Mouse (Mus musculus) liver, embryonic 15.5 days (tissue): ENCODE results near the gene Eno1. TPM values are rescaled to one million over a fixed set of nuclear protein-coding genes. Genes with fewer than 3 reads are reported as not detected.
"Not testable (repeated sequence)": the region's sequence is repeated elsewhere in the genome, so short reads cannot be mapped to it uniquely, and the experiment has no call there.

Experiments used
- ATAC-seq: fragments of 200-750 bp; cut with Nextera tagmentation; 2 replicates; pipeline ENCODE4 v1.8.0; 2017; ENCODE audit warnings: moderate number of reproducible peaks, mild to moderate bottlenecking, moderate library complexity; ENCODE audit not compliant: insufficient read depth
- H3K27ac ChIP-seq: fragments of 300-500 bp; sonication (generic); replicated peaks from 2 replicates; pipeline ENCODE4 v1.5.1; 2015; ENCODE audit warnings: mild to moderate bottlenecking, inconsistent platforms
- H3K27me3 ChIP-seq: fragments of 300-500 bp; sonication (generic); 2 replicates; pipeline ENCODE4 v1.6.1; 2015; ENCODE audit warnings: mild to moderate bottlenecking, inconsistent platforms
- H3K36me3 ChIP-seq: fragments of 300-500 bp; sonication (generic); replicated peaks from 2 replicates; pipeline ENCODE4 v1.6.1; 2015; ENCODE audit warnings: moderate library complexity, mild to moderate bottlenecking, inconsistent platforms
- H3K4me1 ChIP-seq: fragments of 300-500 bp; sonication (generic); replicated peaks from 2 replicates; pipeline ENCODE4 v1.6.1; 2015; ENCODE audit warnings: inconsistent platforms
- H3K4me2 ChIP-seq: fragments of 300-500 bp; sonication (generic); 2 replicates; pipeline ENCODE4 v1.6.1; 2015; ENCODE audit warnings: moderate library complexity, mild to moderate bottlenecking, inconsistent platforms
- H3K4me3 ChIP-seq: fragments of 300-500 bp; sonication (generic); replicated peaks from 2 replicates; pipeline ENCODE4 v1.5.1; 2015; ENCODE audit warnings: mild to moderate bottlenecking, inconsistent platforms
- H3K9ac ChIP-seq: fragments of 300-500 bp; sonication (generic); 2 replicates; pipeline ENCODE4 v1.6.1; 2015; ENCODE audit warnings: moderate library complexity, mild to moderate bottlenecking, inconsistent platforms
- H3K9me3 ChIP-seq: fragments of 300-500 bp; sonication (generic); replicated peaks from 2 replicates; pipeline ENCODE4 v1.6.1; 2016; ENCODE audit warnings: inconsistent platforms
- WGBS: fragments of 180-500 bp; shearing (Covaris S2); methylation state at CpG from one replicate; pipeline ENCODE4 v1.1.7; 2015; ENCODE audit warnings: mixed read lengths; ENCODE audit not compliant: insufficient replicate concordance; 5-methylcytosine and 5-hydroxymethylcytosine counted together
- polyA plus RNA-seq: library from polyadenylated mRNA; unstranded; fragments of >200 nt; fragmentation: Nextera tagmentation; extraction: Ambion mirVana; gene quantifications from 2 replicates; pipeline ENCODE4 v1.2.1, GENCODE M21; 2015

Eno1 gene
- polyA plus RNA-seq, 1 experiment from 2014 or later: 557 TPM

DNA sequence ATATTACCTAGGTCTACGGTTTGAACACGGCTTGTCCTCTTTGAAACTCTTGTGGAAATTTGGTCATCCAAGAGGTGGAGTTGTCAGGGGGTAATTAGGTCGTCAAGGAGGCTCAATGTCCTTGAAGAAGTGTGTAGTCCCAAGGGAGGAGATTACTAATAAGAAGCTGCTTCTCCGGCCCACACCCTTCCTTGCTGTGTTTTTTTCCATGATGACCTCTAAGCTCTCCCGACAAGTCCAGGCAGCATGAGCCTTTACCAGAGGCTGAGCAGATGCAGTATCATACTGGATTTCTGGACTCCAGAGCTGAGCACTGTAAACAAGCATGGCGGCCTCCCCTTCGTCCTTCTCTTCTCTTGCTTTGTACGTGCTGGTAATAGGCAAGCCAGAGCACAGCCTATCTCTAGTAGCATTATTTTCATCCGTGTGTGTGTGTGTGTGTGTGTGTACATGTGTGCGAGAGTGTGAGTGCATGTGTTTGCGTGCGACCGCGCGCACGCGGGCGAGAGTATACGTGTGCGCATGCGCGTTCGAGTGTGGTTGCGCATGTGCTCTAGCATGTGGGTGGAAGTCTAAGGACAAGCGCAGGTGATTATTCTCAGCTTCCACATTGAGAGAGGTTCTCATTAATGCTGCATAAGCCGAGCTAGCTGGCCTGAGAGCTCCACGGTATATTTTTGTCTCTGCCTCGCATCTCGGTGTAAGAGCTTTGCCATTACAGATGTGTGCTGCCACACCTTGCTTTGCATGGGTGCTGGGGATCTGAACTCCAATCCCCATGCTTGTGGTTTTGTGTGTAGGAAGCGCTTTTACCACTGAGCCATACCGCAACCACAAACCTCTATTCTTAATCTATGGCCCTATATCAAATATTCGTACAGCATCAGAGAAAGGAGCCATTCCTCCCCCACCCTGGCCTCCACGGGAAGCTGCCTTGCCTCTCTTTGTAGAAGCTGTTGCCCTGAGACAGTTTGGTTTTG is 32.4 kb downstream of the Eno1 start:
- Histone ChIP-seq H3K36me3 (no peaks in the 10 kb centered on the region), H3K4me3 (no peak overlapping the region), H3K27me3 (peaks cover 7% of the 10 kb centered on the region; the same call in 1 of the 2 replicates), H3K4me1 (peaks cover 32% of the 10 kb centered on the region), H3K9ac (no peak overlapping the region), H3K4me2 (no peak overlapping the region), H3K9me3 (no peaks in the 10 kb centered on the region), H3K27ac (no peak overlapping the region)
- ATAC-seq: no peak
- WGBS: 61% methylated on average over 33 of the region's 33 CpGs

DNA sequence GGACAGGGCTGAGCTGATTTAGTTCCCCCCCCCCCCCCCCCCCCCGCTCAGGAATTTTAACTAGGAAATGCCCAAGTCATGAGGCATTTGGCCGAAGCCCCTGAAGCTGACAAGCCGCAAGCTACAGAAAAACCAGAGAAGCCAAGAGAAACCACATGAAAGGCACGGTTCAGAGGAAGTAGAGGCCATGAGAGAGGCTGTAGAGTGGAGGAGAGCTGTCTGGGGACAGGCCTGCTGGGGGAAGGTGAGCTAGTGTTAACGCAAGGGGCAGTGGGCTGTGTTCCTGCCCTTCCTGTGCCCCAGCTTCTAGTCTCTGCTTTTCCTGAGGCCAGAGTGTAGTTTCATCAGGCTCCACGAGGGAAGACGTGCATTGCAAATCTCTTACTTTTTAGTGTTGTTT is 33.2 kb downstream of the Eno1 start:
- H3K9me3 ChIP-seq: no peaks in the 10 kb centered on the region
- H3K27ac ChIP-seq: no peak overlapping the region
- 9% methylated on average over 7 of the region's 7 CpGs for WGBS
- peaks cover 32% of the 10 kb centered on the region for H3K4me1 ChIP-seq
- no peak overlapping the region for H3K4me2 ChIP-seq
- H3K9ac ChIP-seq: no peak overlapping the region
- H3K27me3 ChIP-seq: peaks cover 7% of the 10 kb centered on the region; the same call in 1 of the 2 replicates
- H3K36me3 ChIP-seq: no peaks in the 10 kb centered on the region
- no peak overlapping the region for H3K4me3 ChIP-seq
- no peak for ATAC-seq

DNA sequence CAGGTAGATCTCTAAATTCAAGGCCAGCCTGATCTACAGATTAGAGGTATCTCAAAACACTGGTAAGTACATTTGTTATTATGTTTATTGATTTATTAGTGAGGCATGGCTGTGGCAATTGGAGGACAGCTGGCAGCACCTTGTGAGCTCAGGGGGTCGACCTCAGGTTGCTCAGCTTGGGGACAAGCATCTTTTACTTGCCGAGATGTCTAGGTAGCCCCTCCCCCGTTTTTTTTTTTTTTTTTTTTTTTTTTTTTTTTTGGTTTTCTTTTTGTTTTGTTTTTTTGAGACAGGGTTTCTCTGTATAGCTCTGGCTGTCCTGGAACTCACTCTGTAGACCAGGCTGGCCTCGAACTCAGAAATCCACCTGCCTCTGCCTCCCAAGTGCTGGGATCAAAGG is 34.2 kb downstream of the Eno1 start:
- H3K9ac ChIP-seq, H3K36me3 ChIP-seq, H3K27ac ChIP-seq, H3K4me3 ChIP-seq, H3K27me3 ChIP-seq, H3K4me2 ChIP-seq, H3K9me3 ChIP-seq, ATAC-seq: not testable (repeated sequence)
- peaks cover 23% of the 10 kb centered on the region for H3K4me1 ChIP-seq
- 40% methylated on average over 4 of the region's 4 CpGs for WGBS

DNA sequence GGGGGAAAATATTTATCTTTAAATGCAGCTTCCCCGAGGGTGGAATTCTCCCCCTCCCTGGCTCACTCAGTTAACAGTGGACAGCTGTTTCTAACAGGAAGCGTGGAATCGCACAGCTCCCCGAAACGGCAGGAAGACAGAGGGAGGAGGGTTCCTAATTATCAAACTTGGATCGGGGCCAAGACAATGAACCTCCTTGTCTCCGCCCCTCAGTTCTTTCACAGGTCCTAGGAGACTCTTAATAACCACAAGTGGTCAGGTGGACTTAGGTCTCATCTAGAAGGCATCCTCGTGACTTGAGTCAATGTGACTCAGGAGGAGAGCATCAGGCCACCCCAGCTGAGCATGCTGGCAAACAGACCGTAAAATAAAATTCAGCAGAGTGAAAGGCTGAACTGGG is 36.2 kb downstream of the Eno1 start:
- Histone ChIP-seq H3K4me2 (peak overlapping the region; percentile 21; the same call in 1 of the 2 replicates), H3K27me3 (peaks cover 3% of the 10 kb centered on the region; the same call in 1 of the 2 replicates), H3K36me3 (no peaks in the 10 kb centered on the region), H3K9me3 (no peaks in the 10 kb centered on the region), H3K27ac (no peak overlapping the region), H3K4me3 (no peak overlapping the region), H3K4me1 (peaks cover 23% of the 10 kb centered on the region), H3K9ac (no peak overlapping the region)
- peak; percentile 35; the same call in 1 of the 2 replicates for ATAC-seq
- WGBS: 16% methylated on average over 9 of the region's 9 CpGs

DNA sequence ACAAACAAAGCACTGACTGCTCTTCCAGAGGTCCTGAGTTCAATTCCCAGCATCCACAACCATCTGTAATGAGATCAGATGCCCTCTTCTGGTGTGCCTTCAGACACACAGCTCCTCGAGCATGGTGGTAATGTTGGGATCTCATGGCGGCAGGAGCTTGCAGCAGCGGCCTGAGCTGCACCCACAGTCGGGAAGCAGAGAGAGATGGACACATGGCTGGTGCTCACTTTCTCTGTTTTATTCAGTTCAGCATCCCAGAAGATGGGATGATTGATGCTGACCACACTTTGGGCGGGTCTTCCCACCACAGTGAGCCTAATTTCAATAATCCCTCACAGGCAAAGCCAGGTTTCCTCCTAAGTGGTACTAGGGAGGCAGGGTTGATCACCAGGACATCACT is 39.0 kb downstream of the Eno1 start:
- no peak overlapping the region for H3K4me3 ChIP-seq
- no peak overlapping the region for H3K9ac ChIP-seq
- ATAC-seq: no peak
- H3K4me1 ChIP-seq: peaks cover 15% of the 10 kb centered on the region
- H3K36me3 ChIP-seq: no peaks in the 10 kb centered on the region
- H3K9me3 ChIP-seq: no peaks in the 10 kb centered on the region
- 71% methylated on average over 5 of the region's 5 CpGs for WGBS
- no peak overlapping the region for H3K27ac ChIP-seq
- no peak overlapping the region for H3K4me2 ChIP-seq
- H3K27me3 ChIP-seq: no peaks in the 10 kb centered on the region

DNA sequence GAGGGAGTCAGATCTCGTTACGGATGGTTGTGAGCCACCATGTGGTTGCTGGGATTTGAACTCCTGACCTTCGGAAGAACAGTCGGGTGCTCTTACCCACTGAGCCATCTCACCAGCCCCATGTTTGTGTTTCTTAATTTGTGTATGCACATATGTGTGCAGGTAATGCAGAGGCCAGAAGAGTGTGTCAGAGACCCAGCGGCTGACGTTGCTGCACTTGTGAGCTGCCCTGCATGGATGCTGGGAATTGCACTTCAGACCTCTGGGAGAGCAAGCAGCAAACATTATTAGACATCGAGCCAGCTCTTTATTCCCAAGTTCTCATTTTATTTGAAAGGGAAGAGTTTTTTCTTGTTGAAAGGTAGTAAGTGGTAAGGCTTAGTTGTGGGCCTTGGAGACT is 42.8 kb downstream of the Eno1 start:
- not testable (repeated sequence) for H3K27me3 ChIP-seq, H3K4me3 ChIP-seq, H3K4me2 ChIP-seq, H3K36me3 ChIP-seq, H3K9me3 ChIP-seq, H3K27ac ChIP-seq, ATAC-seq, H3K9ac ChIP-seq
- 79% methylated on average over 7 of the region's 7 CpGs for whole genome bisulfite sequencing
- H3K4me1 ChIP-seq: peaks cover 32% of the 10 kb centered on the region

DNA sequence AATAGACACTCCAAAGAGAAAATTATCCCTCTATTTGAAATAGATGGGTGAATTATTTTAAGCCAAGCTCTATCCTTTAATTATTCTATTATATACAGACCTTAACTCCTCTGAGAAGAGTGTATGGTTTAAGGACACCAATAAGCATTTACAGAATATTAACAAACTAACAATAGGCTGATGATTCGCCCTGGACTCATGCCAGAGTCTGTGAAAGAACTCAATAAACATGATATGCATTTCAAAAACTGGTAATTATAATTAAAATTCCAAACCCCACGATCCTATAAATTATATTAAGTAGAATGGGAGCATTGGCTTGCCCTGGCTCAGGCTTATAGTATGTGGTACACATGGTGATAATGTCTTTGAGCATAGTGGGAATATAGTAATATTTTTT is 43.5 kb downstream of the Eno1 start:
- Histone ChIP-seq H3K4me1 (peaks cover 32% of the 10 kb centered on the region), H3K4me3 (no peak overlapping the region), H3K27ac (no peak overlapping the region; the same call in 1 of the 2 replicates), H3K9me3 (no peaks in the 10 kb centered on the region), H3K36me3 (no peaks in the 10 kb centered on the region), H3K9ac (no peak overlapping the region), H3K27me3 (no peaks in the 10 kb centered on the region), H3K4me2 (no peak overlapping the region)
- 71% methylated on average over 2 of the region's 2 CpGs for WGBS
- ATAC-seq: no peak

DNA sequence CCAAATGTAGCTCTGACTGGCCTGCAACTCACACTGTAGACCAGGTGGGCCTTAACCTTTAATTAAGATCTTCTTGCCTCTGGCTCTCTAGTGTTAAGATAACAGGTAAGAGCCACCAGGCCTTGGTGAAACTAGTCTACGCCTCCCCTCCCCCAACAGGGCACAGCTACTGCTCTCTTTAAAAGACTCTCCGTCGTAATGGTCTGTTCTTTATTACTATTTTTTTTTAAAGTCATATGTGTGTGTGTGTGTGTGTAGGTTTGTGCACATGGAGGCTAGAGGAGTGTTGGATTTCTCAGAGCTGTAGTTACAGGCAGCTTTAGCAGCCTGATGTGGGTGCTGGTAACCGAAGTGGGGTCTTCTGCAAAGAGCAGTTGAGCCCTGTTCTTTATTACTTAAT is 43.9 kb downstream of the Eno1 start:
- peak overlapping the region; percentile 68 for H3K9ac ChIP-seq

DNA sequence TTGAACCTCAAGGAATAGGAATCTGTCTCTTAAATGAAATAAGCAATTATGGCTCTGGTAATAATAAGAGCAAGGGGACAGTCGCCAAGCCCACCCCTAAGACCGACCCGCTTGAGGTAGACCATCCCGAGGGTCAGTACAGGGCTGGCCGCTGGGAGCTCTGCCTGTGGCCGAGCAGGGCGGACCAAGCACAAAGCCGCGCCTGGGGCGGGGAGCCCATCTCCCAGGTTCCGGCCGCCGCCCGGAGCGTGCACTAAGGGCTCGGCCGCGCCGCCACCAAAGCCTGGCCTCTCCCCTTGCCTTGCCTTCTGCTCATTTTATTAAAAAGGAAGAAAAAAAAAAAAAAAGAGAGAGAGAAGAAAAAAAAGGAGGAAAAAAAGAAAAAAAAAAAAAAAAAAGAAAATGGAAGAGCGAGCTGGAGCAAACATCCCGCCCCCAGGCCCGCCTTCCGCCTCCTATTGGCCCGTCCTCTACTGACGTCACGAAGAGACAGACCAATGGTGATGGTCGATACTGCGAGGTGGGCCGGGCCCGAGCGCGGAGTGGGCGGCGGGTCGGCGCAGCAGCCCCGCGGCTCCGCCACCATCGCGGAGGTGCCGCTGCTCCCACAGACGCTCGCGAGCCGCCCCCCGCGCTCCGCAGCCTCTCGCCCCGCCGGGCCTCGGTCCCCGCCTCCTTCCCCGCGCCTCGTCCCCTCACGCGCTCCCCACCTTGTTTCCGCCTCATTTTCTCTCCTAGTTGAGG is 44.7 kb downstream of the Eno1 start, which contains the start of gene Rere:
Gene Rere (plus strand): TSS at position 629 of the 744 bp plus-strand sequence.
- Histone ChIP-seq H3K27me3 (no peaks in the 10 kb centered on the region), H3K9ac (peak within 1 kb of the TSS; percentile 94), H3K27ac (peak within 1 kb of the TSS; percentile 95), H3K36me3 (no peaks in the 10 kb centered on the region), H3K4me1 (peaks cover 34% of the 10 kb centered on the region), H3K4me2 (peak within 1 kb of the TSS; percentile 99), H3K9me3 (no peaks in the 10 kb centered on the region), H3K4me3 (peak within 1 kb of the TSS; percentile 94)
- WGBS: under 1% methylated on average over 60 of the region's 60 CpGs
- ATAC-seq: peak; percentile 99

More for the DNA sequence above, 43.9 kb downstream of the Eno1 start:
- Histone ChIP-seq H3K4me2 (peak overlapping the region; percentile 80), H3K36me3 (no peaks in the 10 kb centered on the region), H3K27ac (peak overlapping the region; percentile 95), H3K4me1 (peaks cover 32% of the 10 kb centered on the region), H3K9me3 (no peaks in the 10 kb centered on the region), H3K27me3 (no peaks in the 10 kb centered on the region), H3K4me3 (peak overlapping the region; percentile 94)
- ATAC-seq: no peak
- WGBS: 51% methylated on average over 4 of the region's 4 CpGs

DNA sequence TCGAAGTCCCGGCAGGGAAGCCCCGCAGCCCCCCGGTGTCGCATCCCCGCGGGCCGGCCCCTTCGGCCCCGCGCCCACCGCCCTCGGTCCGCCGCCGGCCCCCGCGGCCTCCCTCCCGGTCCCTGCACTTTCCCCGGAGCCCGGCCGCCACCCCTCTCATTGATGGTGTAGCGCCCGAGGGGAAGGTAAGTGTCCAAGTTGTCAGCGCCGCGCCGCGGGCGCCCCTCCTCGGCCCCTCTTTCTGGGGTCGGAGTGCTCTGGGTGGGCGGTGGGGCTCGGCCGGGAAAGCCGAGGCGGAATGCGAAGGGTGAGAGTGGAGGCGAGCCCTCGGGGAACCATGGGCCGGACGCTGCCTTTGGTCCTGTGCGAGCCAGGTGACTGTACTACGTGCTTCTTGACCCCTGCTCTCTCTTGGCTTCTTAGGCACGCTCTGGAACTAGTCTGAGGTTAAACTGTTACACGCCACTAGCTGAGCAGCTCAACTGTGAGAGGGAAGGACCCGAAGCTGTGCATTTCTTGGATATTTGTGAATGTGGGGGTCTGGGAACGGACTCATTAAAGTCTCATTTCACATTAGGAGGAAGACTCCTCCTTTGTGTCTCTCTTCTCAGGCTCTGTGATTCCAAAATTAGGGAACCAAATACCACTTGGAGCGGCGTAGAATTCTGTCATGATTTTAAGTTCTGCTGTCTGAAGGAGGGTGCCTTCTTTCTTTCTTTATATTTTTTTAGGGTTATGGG is 45.5 kb downstream of the Eno1 start:
- WGBS: 1% methylated on average over 50 of the region's 50 CpGs
- H3K4me3 ChIP-seq: peak overlapping the region; percentile 94
- H3K9ac ChIP-seq: peak overlapping the region; percentile 94
- no peaks in the 10 kb centered on the region for H3K27me3 ChIP-seq
- H3K27ac ChIP-seq: peak overlapping the region; percentile 95
- no peaks in the 10 kb centered on the region for H3K9me3 ChIP-seq
- peak; percentile 32 for ATAC-seq
- H3K36me3 ChIP-seq: no peaks in the 10 kb centered on the region
- H3K4me2 ChIP-seq: peak overlapping the region; percentile 99
- peaks cover 34% of the 10 kb centered on the region for H3K4me1 ChIP-seq
